Mouse (Mus musculus): Measurements from ENCODE around the gene Hdac4.

Gene Hdac4

GRCm38 (mm10) chr1:91903241-91903981, 292.1 kb downstream of the Hdac4 start:
- in situ Hi-C loops (cut with MboI; ENCODE audit: unreplicated experiment in 2 of 2) = no loop called here

- in situ Hi-C loops (cut with MboI; ENCODE audit: unreplicated experiment in 2 of 2) = no loop called here
Observed at GRCm38 (mm10) chr1:91897078-91897477, 298.4 kb downstream of the Hdac4 start.

GRCm38 (mm10) chr1:91894286-91894685, 301.2 kb downstream of the Hdac4 start:
- in situ Hi-C loops (cut with MboI; ENCODE audit: unreplicated experiment in 2 of 2) = no loop called here

- in situ Hi-C loops (cut with MboI; ENCODE audit: unreplicated experiment in 2 of 2) = no loop called here
Observed at GRCm38 (mm10) chr1:91893598-91893997, 301.9 kb downstream of the Hdac4 start.

GRCm38 (mm10) chr1:91883115-91883514, 312.4 kb downstream of the Hdac4 start:
- in situ Hi-C loops (cut with MboI; ENCODE audit: unreplicated experiment in 2 of 2) = no loop called here

GRCm38 (mm10) chr1:91880899-91881298, 314.6 kb downstream of the Hdac4 start:
- in situ Hi-C loops (cut with MboI; ENCODE audit: unreplicated experiment in 2 of 2) = no loop called here

GRCm38 (mm10) chr1:91880156-91880555, 315.3 kb downstream of the Hdac4 start:
- in situ Hi-C loops (cut with MboI; ENCODE audit: unreplicated experiment in 2 of 2) = no loop called here

All from v-Abl transformed pro-B cells (cell line).